Mouse (Mus musculus) embryonic fibroblast, embryonic 13.5 days (primary cell): ENCODE results near the gene Syce1l.

ENCODE experiments used
- CTCF ChIP-seq: IDR thresholded peaks from 2 replicates; pipeline ENCODE4 v1.5.1; 2011; ENCODE audit warnings: mild to moderate bottlenecking, control low read depth, low read length, moderate library complexity, borderline replicate concordance; ENCODE audit not compliant: insufficient read depth
- POLR2A ChIP-seq: IDR thresholded peaks from 2 replicates; pipeline ENCODE4 v1.6.1; 2011; ENCODE audit warnings: low read depth, mild to moderate bottlenecking, control low read depth, low read length, moderate library complexity

GRCm38 (mm10) chr8:113642926-113643325 lies at the start of gene Syce1l:
- TF ChIP-seq CTCF, result no peak
- no peak for TF ChIP-seq POLR2A
